Mouse (Mus musculus): Measurements from ENCODE around the gene Spesp1. TPM values are rescaled to one million over a fixed set of nuclear protein-coding genes. Genes with fewer than 3 reads are reported as not detected.

Spesp1 gene
- not detected in 2 replicates for total RNA-seq (2014; fragmentation: Nextera tagmentation)
- total RNA-seq (2017): not detected in 2 replicates

DNA sequence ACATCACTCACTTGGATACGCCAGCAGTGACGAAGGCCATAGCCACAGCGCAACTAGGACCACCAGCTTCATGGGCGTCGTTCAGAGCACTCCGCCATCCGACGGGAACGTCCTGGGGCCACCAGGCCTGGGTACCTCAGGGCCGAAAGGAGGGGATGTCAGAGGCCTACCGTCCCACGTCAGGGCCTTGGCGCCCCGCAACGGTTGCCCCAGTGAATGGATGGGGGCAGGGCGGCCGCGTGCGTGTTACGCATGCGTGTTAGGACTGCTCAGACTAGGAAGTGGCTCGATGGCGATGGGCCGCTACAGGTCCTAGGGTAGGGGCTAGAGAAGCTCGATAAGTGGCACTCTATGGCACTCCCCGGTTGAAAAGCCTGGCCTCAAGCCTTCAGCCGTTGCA lies at the start of gene Spesp1:
Gene Spesp1 (minus strand): TSS at position 218 of the 400 bp plus-strand sequence.
- no peak for ATAC-seq (replicated peaks; ENCODE audit: poor library complexity, severe bottlenecking)

- ATAC-seq (replicated peaks; ENCODE audit: poor library complexity, severe bottlenecking): no peak
Observed at GRCm38 (mm10) chr9:62325965-62326364, 44.0 kb upstream of the Spesp1 start.

GRCm38 (mm10) chr9:62323816-62324215 lies 41.8 kb upstream of the Spesp1 start:
- no peak for ATAC-seq (replicated peaks; ENCODE audit: poor library complexity, severe bottlenecking)

GRCm38 (mm10) chr9:62318729-62319128 lies 36.7 kb upstream of the Spesp1 start:
- no peak for ATAC-seq (replicated peaks; ENCODE audit: poor library complexity, severe bottlenecking)

GRCm38 (mm10) chr9:62315556-62315955 lies 33.5 kb upstream of the Spesp1 start:
- ATAC-seq (replicated peaks; ENCODE audit: poor library complexity, severe bottlenecking): no peak

DNA sequence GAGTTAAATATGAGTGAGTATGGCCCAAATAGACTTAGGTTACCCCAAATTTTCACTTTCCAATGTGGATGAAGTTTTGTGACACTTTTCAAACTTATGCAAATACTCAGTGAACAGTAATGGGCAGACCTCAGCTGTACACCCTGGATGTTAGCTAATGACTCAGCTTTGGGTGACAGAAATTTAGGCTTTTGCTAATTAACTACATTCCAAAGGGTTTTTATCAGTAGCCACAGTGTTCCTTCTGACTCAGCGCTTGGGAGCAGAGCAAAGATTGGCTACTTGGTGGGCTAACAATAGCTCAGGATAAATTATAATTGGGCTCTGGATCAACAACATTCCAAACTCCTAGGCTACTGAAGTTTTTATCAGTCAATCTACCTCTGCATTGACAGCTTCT lies 14.9 kb upstream of the Spesp1 start:
- no peak for ATAC-seq (replicated peaks; ENCODE audit: poor library complexity, severe bottlenecking)

DNA sequence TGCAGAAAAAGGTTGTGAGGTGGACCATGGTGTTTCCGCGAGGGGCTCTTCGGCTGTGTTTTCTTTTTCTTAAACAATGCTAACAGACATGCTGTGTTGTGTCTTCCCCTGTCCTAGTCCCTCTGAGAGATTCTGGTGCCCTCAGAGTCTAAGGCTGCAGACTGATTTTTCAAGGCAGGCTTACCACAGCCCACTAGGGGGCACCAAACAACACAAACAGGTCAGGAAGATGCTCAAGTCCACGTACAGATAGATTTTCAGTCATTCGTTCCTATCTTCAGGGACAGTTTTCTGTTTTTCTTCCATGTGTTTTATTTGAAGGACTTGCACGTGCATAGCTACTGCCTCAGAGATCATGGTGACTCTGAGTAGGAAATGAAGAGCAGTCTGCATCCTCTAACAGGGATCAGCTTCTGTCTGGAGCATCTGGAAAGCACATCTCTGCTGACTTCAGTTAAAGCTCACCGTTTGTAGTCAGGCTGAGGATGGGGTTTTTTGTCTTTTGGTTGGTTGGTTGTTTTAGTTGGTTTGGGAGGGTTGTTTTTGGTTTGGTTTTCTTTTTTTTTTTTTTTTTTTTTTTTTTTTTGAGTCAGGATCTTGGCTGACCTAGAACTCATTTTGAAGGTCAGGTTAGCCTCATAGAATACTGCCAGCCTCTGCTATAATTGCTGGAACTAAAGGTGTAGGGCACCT lies 13.1 kb upstream of the Spesp1 start:
- peak; percentile 37; the same call in 1 of the 2 replicates for ATAC-seq (replicated peaks; ENCODE audit: poor library complexity, severe bottlenecking)

DNA sequence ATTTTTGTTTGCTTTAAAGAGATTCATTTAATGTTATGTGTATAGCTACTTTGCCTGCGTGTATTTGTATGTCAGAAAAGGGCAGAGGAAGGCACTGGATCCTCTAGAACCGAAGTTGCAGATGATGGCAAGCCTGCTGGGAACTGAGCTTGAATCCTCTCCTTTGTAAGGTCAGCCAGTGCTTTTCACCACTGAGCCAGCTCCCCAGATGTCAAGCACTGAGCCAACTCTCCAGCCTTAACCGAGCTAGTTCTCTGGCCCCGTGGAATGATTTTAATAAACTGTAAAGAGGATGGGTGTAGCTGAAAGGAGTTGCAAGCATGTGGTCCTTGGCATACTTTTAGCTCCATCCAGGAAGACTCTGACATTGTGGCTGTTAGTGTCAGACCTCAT lies 5.6 kb upstream of the Spesp1 start:
- no peak for ATAC-seq (replicated peaks; ENCODE audit: poor library complexity, severe bottlenecking)

DNA sequence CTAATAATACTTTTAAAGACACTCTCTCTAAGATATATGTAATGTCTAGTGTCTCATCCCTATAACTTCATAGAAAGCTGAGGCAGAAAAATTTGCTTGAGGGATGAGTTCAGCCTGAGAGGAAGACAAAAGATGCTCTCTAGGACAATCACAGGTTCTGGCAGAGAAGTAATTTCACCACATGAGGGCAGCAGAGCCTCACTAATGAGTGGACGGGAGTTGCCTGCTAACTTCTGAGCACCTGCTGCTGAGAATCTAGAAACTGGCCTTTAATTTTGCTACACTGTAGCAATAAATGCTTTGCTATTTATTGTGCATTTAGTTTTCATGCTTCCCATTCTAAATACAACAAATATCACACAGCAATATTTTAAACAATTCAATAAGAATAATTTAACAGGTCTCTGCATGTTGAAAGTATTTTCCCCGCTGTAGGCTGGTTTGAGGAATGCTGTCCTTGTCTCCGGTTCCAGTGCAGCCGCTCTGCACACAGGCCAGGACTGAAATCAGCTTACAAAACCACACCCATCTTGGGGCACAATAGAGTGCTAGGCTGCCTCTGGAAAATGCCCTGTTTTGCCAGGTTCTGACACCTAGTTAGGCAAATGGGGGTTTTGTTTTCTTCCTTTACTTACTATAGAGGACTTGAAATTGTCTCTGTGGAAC lies 5.1 kb upstream of the Spesp1 start:
- peak; percentile 52 for ATAC-seq (replicated peaks; ENCODE audit: poor library complexity, severe bottlenecking)

DNA sequence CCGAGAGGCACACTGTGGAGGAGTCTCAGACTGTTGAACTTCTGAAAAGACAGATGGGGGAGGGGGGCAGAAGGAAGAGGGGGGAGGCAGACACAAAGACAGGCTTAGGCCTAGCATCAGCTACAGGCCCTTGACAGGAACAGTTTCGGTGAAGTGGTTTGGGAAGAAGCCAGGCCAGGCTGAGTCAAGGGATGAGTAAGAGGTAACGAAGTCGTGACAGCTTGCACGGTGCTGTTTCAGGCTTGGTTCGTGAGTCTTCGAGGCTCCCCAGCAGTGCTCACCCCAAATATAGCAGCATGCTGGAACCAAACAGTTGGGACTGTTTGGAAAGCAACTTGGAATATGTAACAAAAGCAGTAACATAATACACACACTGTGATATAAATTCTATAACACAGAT lies 2.3 kb upstream of the Spesp1 start:
- ATAC-seq (replicated peaks; ENCODE audit: poor library complexity, severe bottlenecking): no peak

DNA sequence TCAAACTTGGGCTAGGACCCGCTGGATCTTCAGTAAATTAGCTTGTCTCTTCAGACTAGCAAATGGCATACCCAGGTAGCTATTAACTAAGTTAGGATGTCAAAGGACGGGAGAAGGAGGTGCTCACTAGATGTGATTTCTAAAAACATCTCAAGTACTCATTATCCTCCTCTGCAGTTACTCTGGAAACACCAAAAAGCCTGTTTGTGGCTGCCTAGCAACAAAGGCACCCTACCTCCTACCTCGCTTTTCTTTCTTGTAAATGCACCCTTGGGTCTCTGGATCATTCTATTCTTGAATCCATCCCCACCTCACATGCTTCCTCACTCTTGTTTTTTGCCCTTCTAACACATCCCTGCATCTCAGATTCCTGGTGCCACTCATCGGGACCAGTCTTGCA lies 5.1 kb downstream of the Spesp1 start:
- no peak for ATAC-seq (replicated peaks; ENCODE audit: poor library complexity, severe bottlenecking)

DNA sequence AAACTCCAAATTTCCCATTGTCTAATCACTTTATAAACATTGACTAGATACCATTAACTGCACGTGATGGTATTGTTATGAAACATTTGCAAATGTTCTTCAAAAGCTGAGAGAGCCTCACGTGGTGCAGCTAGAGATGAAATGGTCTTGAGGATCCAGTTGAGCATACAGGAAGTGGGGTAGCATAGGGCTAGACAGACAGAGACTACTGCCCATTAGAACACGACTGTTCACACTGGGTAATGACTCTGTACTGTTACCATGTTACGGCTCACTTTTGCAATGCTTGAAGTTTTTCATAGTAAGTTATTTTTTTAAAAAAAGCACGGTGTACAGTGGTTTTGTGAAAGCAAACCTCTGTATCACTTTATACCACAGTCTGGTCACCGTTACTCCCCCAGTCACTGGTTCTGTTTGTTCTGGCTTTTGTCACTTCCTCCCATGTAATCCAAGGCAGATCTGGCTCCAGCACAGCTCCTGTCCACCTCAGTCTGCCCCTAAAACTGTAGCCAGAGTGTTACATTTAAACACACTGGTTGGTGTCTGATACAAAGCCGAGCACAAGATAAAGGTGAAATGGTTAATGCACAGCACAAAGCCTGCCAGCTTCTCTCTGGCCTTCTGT lies 11.1 kb downstream of the Spesp1 start:
- peak; percentile 70 for ATAC-seq (replicated peaks; ENCODE audit: poor library complexity, severe bottlenecking)

- ATAC-seq (replicated peaks; ENCODE audit: poor library complexity, severe bottlenecking): no peak
Observed at GRCm38 (mm10) chr9:62269161-62269560, 12.8 kb downstream of the Spesp1 start.

GRCm38 (mm10) chr9:62265278-62265677 lies 16.7 kb downstream of the Spesp1 start:
- ATAC-seq (replicated peaks; ENCODE audit: poor library complexity, severe bottlenecking): peak; percentile 27; the same call in 1 of the 2 replicates

DNA sequence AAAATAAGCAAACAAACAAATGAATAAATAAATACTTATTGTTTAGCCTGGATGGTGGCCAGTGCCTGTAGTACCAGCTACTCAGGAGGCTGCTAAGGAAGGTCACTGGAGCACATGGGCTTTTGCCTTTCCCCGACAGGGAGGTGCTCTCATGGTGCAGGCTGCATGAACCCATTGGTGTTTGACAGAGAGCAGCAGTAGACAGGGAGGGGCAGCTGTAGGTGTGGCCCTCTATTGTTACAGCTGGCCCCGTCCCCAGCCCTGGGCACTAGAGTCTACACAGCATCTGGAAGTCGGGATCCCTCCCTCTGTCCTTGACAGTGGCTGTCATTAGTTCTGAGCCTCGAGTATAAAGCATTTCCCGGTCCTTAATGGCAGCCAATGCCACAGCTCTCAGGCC lies 18.4 kb downstream of the Spesp1 start:
- ATAC-seq (replicated peaks; ENCODE audit: poor library complexity, severe bottlenecking): no peak

- peak; percentile 93 for ATAC-seq (replicated peaks; ENCODE audit: poor library complexity, severe bottlenecking)
Observed at GRCm38 (mm10) chr9:62261406-62261805, 20.6 kb downstream of the Spesp1 start.

GRCm38 (mm10) chr9:62261006-62261405 lies 21.0 kb downstream of the Spesp1 start:
- ATAC-seq (replicated peaks; ENCODE audit: poor library complexity, severe bottlenecking): peak; percentile 52; the same call in 1 of the 2 replicates

- no peak for ATAC-seq (replicated peaks; ENCODE audit: poor library complexity, severe bottlenecking)
Observed at GRCm38 (mm10) chr9:62258005-62258404, 24.0 kb downstream of the Spesp1 start.

GRCm38 (mm10) chr9:62255896-62256576 lies 26.0 kb downstream of the Spesp1 start:
- ATAC-seq (replicated peaks; ENCODE audit: poor library complexity, severe bottlenecking): no peak

GRCm38 (mm10) chr9:62253736-62254443 lies 28.1 kb downstream of the Spesp1 start:
- peak; percentile 89 for ATAC-seq (replicated peaks; ENCODE audit: poor library complexity, severe bottlenecking)
